Mouse (Mus musculus) heart, adult 2 months (tissue): ENCODE measurements around the gene Lrfn3. TPM values are rescaled to one million over a fixed set of nuclear protein-coding genes. Genes with fewer than 3 reads are reported as not detected.

Experiments
- DNase-seq, 2 experiments: peaks; one replicate each; pipeline ENCODE4 v3.0.0; 2021
- H3K27ac ChIP-seq: fragments of 200-600 bp; 2 replicates; pipeline ENCODE4 v1.8.1; 2022
- H3K27me3 ChIP-seq: fragments of 200-500 bp; 2 replicates; pipeline ENCODE4 v1.6.1; 2012; ENCODE audit warnings: mild to moderate bottlenecking, low read length, inconsistent platforms, mixed read lengths; ENCODE audit not compliant: control insufficient read depth, insufficient read depth
- H3K36me3 ChIP-seq: fragments of 200-500 bp; 2 replicates; pipeline ENCODE4 v1.6.1; 2012; ENCODE audit warnings: low read length, inconsistent platforms; ENCODE audit not compliant: control insufficient read depth, insufficient read depth
- H3K4me1 ChIP-seq: fragments of 200-500 bp; 2 replicates; pipeline ENCODE4 v1.6.1; 2011; ENCODE audit warnings: low read length; ENCODE audit not compliant: control insufficient read depth, insufficient read depth
- H3K4me3 ChIP-seq: fragments of 200-600 bp; 2 replicates; pipeline ENCODE4 v1.8.1; 2022
- H3K79me2 ChIP-seq: fragments of 200-500 bp; replicated peaks from 2 replicates; pipeline ENCODE4 v1.6.1; 2012; ENCODE audit warnings: mild to moderate bottlenecking, inconsistent platforms, low read length, moderate library complexity, mixed read lengths; ENCODE audit not compliant: control insufficient read depth, insufficient read depth
- H3K9ac ChIP-seq: fragments of 200-500 bp; 2 replicates; pipeline ENCODE4 v1.6.1; 2012; ENCODE audit warnings: low read depth, mild to moderate bottlenecking, control low read depth, inconsistent platforms, low read length, mixed read lengths
- CTCF ChIP-seq: fragments of 200-600 bp; IDR thresholded peaks from 2 replicates; pipeline ENCODE4 v1.8.1; 2022; ENCODE audit warnings: antibody characterized with exemption, mild to moderate bottlenecking, moderate library complexity
- EP300 ChIP-seq: fragments of 200-500 bp; IDR thresholded peaks from 2 replicates; pipeline ENCODE4 v1.6.1; 2011; ENCODE audit warnings: low read depth, low read length, control low read depth; ENCODE audit not compliant: insufficient read depth
- POLR2A ChIP-seq: fragments of 200-500 bp; IDR thresholded peaks from 2 replicates; pipeline ENCODE4 v1.6.1; 2011; ENCODE audit warnings: mild to moderate bottlenecking, low read depth, low read length, control low read depth; ENCODE audit not compliant: insufficient read depth
- WGBS: fragments of 180-500 bp; shearing (Covaris S2); methylation state at CpG from one replicate; pipeline ENCODE4 v1.1.7; 2018; 5-methylcytosine and 5-hydroxymethylcytosine counted together
- intact Hi-C: fragments of 180-260 bp; cut with DNase I; formaldehyde crosslinking; loops from one replicate; pipeline ENCODE4 v1.15.1; 2025
- polyA plus RNA-seq: library from polyadenylated mRNA; depleted of rRNA; stranded (reverse); fragments of >200 nt; gene quantifications from 2 replicates; pipeline ENCODE4 v1.2.3, GENCODE M21; 2012
- total RNA-seq, 2 experiments: library from RNA; stranded (reverse); gene quantifications; 2 replicates each; pipeline ENCODE4 v1.2.3; 2021

Lrfn3 gene
- total and polyA plus RNA-seq, 3 experiments: 1.1 to 1.9 (median 1.3) TPM

- Histone ChIP-seq H3K4me1 (no peaks in the 10 kb centered on the region; the same call in 1 of the 2 replicates), H3K27ac (no peak overlapping the region), H3K36me3 (no peaks in the 10 kb centered on the region), H3K27me3 (no peaks in the 10 kb centered on the region), H3K4me3 (no peak overlapping the region), H3K9ac (no peak overlapping the region), H3K79me2 (no peaks in the 10 kb centered on the region)
- DNase-seq: no peak
- TF ChIP-seq EP300 (no peak), POLR2A (no peak), CTCF (no peak)
- intact Hi-C loops: no loop called here
- WGBS: 68% methylated on average over 4 of the region's 4 CpGs
Observed at GRCm38 (mm10) chr7:30354059-30354458, 8.5 kb downstream of the Lrfn3 start.

- TF ChIP-seq EP300 (no peak), POLR2A (no peak), CTCF (peak; percentile 84)
- DNase-seq: peak; percentile 43 to 71
- Histone ChIP-seq H3K4me3 (no peak overlapping the region), H3K27ac (no peak overlapping the region), H3K4me1 (no peaks in the 10 kb centered on the region; the same call in 1 of the 2 replicates), H3K79me2 (no peaks in the 10 kb centered on the region), H3K27me3 (no peaks in the 10 kb centered on the region), H3K9ac (no peak overlapping the region), H3K36me3 (no peaks in the 10 kb centered on the region)
- intact Hi-C loops: no loop called here
- 12% methylated on average over 6 of the region's 6 CpGs for WGBS
Observed at GRCm38 (mm10) chr7:30353279-30353822, 9.2 kb downstream of the Lrfn3 start.

DNA sequence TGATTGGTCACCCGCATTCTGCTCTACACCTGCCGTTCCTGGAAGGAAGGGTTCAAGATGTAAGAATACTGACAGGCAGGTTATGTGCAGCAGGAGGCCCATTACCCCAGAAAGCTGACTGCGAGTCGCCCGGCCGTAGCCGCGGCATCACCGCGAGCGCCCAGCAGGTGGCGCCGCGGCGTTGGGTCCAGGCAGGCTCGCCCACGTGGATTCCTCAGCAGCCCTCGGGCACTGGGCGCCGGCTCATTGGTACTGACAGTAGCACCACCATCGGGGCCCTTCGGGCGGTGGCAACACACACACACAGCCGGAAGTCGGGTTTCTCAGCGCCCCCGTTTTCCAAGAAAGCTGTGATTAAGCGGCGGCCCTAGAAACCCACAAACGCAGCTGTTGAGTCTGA, 14.7 kb downstream of the Lrfn3 start:
- no peaks in the 10 kb centered on the region for H3K4me1 ChIP-seq
- H3K9ac ChIP-seq: no peak overlapping the region
- H3K4me3 ChIP-seq: no peak overlapping the region
- H3K36me3 ChIP-seq: no peaks in the 10 kb centered on the region
- no peaks in the 10 kb centered on the region for H3K79me2 ChIP-seq
- WGBS: 3% methylated on average over 30 of the region's 30 CpGs
- no peak overlapping the region for H3K27ac ChIP-seq
- DNase-seq: peak; percentile 42 to 52
- no peak for TF ChIP-seq EP300
- TF ChIP-seq CTCF: peak; percentile 78
- H3K27me3 ChIP-seq: no peaks in the 10 kb centered on the region
- intact Hi-C loops: no loop called here

DNA sequence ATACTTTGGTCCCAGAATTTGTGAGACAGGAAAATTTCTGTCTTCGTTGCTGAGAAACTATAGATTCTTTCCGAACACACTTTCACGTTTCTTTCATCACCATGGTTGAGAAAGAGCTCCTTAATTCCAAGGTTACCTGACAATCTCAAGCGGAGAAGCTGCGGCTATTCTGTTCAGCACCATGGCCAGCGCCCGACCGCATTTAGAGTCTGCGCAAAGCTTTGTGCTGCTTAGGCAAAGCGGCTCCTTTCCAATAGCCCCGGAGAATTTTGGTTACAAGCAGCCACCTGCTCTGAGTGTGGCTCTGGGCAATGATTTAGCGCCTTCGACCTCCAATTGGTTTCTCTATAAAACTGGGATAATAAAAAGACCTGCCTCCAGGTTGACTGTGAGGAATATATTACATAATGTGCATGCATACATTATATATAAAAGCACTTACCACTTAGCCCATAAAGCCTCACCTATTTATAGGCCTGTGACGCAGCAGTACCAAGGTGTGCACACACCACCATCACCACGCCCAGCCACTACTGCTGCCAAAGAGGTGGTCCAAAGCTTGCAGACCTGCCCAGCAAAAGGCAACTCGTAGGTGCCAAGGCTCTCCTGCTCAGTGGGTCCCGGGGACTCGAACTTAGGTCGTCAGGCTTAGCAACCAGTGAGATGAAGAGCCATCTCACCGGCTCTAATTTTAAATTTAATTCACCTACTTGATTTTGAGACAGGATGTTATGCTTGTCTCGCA, 15.8 kb downstream of the Lrfn3 start:
- intact Hi-C loops: no loop called here
- Histone ChIP-seq H3K27ac (no peak overlapping the region), H3K9ac (no peak overlapping the region), H3K4me1 (no peaks in the 10 kb centered on the region), H3K36me3 (no peaks in the 10 kb centered on the region), H3K79me2 (no peaks in the 10 kb centered on the region), H3K4me3 (no peak overlapping the region), H3K27me3 (no peaks in the 10 kb centered on the region)
- no peak for TF ChIP-seq POLR2A
- no peak for TF ChIP-seq EP300
- no peak for TF ChIP-seq CTCF
- DNase-seq: peak; percentile 30 to 68
- 23% methylated on average over 21 of the region's 21 CpGs for WGBS

GRCm38 (mm10) chr7:30339432-30340109, 23.0 kb downstream of the Lrfn3 start:
- no peak overlapping the region for H3K27ac ChIP-seq
- no peak for TF ChIP-seq POLR2A
- no peak for TF ChIP-seq CTCF
- no peak for TF ChIP-seq EP300
- no peak overlapping the region for H3K4me3 ChIP-seq
- H3K27me3 ChIP-seq: no peaks in the 10 kb centered on the region
- 50% methylated on average over 5 of the region's 5 CpGs for WGBS
- no peak for DNase-seq
- H3K4me1 ChIP-seq: no peaks in the 10 kb centered on the region
- no peak overlapping the region for H3K9ac ChIP-seq
- H3K36me3 ChIP-seq: no peaks in the 10 kb centered on the region
- intact Hi-C loops: no loop called here
- H3K79me2 ChIP-seq: no peaks in the 10 kb centered on the region

- intact Hi-C loops: no loop called here
- WGBS: 3% methylated on average over 9 of the region's 9 CpGs
- H3K4me3 ChIP-seq: no peak overlapping the region
Observed at GRCm38 (mm10) chr7:30336384-30336783, 26.2 kb downstream of the Lrfn3 start.

More at GRCm38 (mm10) chr7:30336384-30336783, 26.2 kb downstream of the Lrfn3 start:
- Histone ChIP-seq H3K79me2 (no peaks in the 10 kb centered on the region), H3K9ac (no peak overlapping the region), H3K27ac (no peak overlapping the region), H3K27me3 (no peaks in the 10 kb centered on the region), H3K36me3 (no peaks in the 10 kb centered on the region), H3K4me1 (peaks cover 2% of the 10 kb centered on the region)
- DNase-seq: peak; percentile 66 to 74
- TF ChIP-seq CTCF: peak; percentile 93
- no peak for TF ChIP-seq POLR2A
